Mouse (Mus musculus): ENCODE measurements around the gene Zfp14. TPM values are rescaled to one million over a fixed set of nuclear protein-coding genes. Genes with fewer than 3 reads are reported as not detected.
A peak's percentile ranks its signal among the peaks of the same experiment; 100 is the strongest.

Zfp14 gene
- total RNA-seq (2021): 2.0 and 3.7 TPM in 2 replicates
- long read RNA-seq, experiment 1, partial matches to known transcripts: 0 of 5 reads
- long read RNA-seq, experiment 1, other reads (novel, unspliced or antisense): 5 of 5 reads
- long read RNA-seq, experiment 2, partial matches to known transcripts: 0 of 5 reads
- long read RNA-seq, experiment 2, other reads (novel, unspliced or antisense): 4 of 5 reads

DNA sequence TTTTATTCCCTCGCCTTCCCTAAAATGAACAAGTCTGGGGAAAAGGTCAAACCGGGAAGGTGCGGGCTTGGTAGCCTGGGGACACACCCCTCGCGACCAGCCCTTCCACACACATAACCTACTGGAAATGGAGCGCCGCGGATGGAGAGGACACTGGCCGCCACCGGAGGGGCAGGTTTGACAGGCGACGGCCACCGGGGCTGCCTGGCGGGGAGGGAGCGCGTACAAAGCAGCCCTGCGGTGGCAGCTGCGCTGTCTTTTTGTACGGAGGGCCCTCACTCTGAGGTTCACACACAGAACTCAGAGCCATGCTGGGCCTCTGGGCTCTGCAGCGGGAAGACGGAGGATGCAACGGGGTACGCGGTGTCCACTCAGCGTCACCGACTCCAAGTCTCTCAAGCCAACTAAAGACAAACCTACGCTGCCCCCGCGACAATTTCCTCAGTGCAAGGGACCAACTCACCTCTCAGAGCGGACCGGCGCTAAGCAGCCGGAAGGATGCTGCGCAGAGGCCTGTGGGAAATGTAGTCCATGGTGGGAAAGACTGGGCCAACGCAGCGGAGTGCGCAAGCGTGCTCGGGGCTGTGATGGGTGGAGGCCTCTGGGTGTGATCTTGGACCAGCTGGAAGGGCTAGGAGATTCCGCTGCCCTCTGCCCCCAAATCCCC is at the start of gene Zfp14:
Zfp14 (minus strand) TSS at position 499 of the 667 bp plus-strand sequence.
- peak; percentile 93 for DNase-seq

DNA sequence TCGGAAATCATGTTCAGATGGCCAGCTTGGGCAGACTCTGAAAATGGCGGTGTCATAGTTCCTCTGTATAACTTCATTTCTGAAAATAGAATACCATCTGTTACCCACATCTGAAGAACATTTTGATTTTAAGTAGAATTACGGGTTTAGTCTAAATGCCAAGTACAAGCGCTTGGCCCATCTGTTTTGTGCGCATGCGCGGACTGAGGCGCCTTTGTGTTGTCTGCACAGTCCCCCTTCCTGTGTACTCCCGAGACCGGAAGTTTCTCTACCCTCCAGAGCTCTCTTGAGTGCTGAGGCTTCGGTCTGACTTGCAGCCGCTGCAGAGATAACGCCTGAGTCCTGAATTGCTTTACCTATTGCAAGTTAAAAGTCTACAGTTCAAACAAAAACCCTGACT is 48.1 kb upstream of the Zfp14 start:
- DNase-seq: peak; percentile 14

DNA sequence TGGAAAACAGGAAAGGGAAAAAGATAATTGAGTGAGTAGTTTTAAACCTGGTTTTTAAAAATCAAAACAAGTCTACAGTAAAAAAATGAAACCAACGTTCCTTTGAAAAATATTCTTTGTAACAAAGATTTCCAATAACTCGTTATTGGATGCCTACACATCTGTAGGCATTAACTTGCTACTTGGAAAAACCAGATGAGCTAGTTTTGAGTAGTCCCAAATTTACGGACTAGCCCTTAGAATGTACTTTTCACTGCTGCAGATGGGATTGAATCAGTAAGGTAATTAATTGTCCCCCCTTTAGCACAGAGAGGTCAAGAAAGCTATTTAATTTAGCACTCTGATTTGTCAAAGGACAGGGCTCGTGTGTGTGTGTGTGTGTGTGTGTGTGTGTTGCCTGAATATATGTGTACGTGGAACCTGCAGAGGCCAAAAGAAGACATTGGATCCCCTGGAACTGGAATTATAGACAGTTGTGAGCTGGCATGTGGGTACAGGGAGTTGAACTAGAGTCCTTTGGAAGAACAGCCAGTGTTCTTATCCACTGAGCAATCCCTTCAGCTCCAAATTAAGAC is 44.5 kb upstream of the Zfp14 start:
- peak; percentile 9 for DNase-seq

DNA sequence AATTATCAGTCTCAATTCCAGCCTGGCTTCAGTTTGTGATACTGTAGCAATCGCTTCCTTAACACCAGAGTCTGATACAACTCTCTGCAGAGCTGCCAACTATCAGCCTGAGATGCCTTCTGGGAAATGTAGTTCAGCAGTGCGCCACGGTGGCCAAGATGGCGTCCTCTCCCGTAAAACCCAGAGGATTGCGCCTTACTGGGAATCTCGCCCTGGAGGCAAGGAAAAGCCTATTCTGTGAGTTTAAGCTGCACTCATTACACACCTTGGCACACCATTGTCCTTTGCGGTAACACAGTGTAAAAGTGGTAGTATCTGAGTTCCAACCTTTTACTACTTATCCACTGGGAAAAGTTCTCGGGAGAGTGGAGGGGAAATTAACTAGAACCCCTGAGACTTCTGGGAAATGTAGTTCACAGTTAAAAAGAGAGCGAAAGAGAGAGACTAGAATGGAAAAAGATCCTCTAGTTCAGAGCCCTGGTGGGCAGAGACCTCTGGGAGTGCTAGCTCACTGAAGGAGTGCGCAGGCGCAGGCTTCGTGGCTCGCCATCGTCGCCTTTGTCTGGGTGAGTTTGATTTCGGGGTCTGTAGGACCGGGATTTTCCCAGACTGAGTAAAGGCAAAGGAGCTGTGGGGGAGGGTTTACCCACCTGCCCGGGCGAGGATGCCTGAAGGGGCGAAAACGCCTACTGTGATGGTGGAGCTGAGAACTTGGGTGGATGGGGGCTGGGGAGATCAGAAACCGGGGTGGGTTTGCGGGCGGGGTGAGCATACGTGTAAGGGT is 43.7 kb upstream of the Zfp14 start, which contains the start of gene Zfp260:
Zfp260 (plus strand) TSS at position 132 of the 784 bp plus-strand sequence.
- DNase-seq: peak; percentile 91

DNA sequence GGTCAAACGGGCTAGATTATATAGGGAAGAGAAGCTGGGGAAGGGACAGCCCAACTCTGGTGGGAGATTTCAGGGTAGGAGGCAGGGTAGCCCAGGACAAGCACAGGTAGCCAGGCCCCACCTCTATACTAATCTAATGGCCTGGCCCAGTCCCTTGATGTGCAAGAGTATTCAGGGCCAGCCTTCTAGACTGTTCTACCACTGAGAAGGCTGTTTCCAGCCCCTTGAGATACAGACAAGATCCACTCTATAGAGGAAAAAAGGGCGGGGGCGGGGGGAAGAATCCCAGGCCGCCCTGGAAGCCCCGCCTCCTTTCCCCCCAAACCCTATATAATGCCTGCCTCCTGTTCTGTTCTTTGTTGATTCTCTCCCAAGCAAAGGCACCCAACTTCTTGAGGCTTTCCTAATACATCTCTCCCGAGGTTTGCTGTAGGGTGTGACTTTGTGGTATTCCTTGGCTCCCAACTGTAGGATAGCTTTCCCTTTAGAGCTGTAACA is 42.8 kb upstream of the Zfp14 start:
- no peak for DNase-seq

DNA sequence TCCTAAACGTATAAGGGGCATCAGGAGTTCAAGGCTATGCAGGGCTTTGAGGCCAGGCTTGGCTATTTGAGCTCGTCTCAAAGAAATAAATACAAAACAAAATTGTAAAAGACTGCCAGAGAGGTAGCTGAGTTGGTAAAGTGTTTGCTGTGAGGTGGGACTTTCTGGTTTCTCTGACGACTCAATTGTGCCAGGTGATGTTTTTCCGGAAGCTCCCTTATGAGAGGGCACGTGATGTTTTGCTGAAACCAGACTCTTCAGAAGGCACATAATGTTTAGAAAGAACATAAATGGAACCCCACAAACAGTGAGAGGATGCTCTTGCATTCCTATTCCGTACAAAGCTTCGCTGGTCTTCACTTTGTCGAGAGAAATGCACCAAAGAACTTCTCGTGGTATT is 41.5 kb upstream of the Zfp14 start:
- DNase-seq: no peak

DNA sequence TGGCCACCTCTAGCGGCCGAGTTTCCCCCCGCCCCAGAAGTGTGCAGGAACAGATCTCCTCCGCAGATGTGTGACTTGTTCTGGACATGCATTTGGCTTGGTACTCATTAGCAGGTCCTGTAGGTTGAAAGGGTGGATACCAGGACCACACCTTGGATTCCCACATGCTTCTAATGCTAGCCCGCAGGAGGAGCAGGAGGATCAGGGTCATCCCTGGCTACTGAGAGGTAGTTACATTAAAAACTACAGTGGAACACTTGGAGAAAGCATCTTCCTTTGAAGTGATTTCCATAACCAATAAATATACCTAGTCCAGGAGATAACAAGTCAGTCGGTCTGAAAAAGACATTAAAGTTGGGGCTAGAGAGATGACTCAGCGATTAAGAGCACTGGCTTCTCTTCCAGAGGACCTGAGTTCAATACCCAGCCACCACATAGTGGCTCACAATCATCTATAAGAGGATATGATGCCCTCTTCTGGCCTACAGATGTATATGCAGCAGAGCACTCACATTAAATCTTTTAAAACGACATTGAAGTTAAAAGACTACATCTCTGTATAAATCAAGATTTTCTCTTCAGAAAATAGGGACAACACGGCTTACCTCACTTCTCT is 39.9 kb upstream of the Zfp14 start:
- DNase-seq: peak; percentile 20

DNA sequence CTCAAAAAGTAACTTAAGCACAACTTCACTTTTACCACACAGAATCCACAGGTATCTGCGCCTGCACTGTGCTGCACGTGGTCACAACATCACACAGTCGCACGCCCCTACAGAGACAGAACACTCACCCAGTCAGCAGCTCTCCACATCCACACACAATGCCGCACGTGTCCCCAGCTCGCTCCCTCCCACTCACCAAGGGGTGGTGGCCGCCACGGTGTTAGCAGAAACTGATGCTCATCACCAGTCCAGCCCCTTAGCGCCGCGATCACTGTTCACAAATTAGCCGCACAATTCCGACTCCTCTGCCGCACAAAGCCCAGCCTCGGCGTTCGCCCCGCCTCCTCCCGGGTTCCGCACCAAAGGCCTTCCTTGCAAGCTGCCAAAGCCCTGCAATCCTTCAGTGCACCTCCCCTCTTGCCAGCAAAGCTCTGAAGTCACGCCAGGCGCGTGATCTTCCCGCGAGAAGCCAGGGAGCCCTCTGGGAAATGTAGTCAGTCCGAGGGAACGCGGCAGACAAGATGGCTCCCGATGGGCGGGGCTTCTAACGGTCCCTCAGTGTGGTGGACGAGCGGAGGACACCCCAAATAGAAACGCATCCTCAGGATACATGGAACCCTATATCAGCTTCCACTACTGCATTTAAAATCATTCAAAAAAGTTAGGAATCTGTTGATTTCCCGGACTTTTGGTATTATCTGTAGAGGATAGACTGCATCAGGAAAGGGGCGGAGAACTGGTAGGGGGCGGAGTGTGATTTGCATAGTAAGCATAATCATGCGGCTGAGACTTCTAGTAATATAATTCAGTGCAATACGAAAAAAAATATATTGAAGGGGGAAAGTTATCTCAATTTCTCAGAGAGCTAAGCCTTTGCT is 39.2 kb upstream of the Zfp14 start, which contains the start of the genes Gm26920 and Zfp566:
Gm26920 (minus strand) TSS at position 319 of the 878 bp plus-strand sequence.
Zfp566 (minus strand) TSS at position 436 of the 878 bp plus-strand sequence.
- DNase-seq: peak; percentile 96

DNA sequence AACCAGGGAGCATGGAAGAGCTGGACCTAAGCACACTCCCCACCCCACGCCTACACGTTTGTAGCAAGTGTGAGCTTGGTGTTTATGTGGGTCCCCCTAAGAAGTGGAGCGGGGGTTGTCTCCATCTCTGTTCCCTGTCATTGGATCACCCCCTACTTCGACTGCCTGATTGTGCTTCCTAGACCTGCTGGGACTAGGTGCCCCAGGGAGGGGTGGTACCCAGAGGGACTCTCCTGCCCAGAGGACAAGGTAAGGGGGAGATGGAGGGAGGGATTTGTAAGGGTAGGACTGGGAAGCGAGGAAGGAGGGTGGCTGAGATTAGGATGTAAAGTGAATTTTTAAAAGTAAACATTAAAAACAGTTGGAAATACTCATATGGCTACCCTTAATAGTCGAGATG is 38.2 kb upstream of the Zfp14 start:
- DNase-seq: no peak

DNA sequence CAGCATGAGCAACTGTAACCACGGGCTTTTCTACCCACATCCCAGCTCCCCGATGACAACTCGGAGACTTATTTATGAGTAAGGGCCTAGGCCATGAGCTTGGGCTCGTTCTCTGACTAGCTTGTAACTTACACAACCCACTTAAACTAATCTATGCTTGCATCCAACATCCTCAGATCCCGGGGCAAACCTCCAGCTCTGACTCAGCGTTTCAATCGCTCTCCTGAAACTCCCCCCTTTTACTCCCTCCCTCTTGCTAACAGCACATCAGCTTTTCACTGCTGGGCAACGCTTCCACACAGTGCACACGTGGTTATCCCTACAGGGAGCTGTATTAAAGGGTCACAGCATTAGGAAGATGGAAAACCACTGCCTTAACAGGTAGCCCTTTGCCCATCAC is 35.3 kb upstream of the Zfp14 start:
- DNase-seq: no peak

DNA sequence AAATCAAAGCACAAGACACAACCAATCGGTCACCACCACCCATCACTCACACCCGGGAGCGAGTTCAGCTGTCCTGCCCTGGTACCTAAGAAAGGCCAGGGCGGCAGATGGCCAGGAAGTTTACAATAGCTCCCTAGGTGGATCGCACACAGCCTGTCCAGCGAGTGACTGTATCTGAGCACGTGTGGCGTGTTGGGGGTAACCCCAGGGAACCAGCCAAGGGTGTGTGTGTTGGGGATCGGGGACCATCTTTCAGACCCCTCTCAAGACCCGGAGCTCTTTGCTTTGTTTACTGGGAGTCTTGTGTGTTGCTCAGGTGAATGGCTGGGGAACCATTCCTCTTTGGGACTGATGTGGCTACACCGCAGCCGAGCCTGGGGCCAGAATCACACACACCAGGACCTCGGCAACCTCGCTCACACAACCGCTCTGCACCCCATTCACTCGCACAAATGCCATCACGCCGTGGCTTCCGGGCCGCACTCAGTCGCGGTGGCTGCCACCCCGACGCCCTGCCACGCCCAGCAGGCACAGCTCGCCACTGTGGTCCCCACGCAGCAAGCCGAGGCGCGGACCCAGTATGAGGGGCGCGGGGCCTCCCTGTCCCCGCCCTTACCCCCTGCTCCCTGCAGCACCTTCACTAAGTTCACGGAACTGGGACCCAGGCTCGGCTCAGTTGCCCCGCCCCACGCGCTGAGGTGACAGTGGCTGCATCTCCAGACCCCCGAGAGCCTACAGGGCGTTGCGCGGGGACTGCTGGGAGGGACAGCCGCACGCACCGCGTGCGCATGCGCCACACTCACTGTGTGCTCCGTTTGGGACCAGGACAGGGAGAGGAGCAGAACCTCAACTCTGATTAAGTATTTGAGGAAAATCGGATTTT is 21.2 kb upstream of the Zfp14 start, which contains the start of gene Zfp82:
Zfp82 (minus strand) TSS at position 755 of the 883 bp plus-strand sequence.
- DNase-seq: peak; percentile 90

DNA sequence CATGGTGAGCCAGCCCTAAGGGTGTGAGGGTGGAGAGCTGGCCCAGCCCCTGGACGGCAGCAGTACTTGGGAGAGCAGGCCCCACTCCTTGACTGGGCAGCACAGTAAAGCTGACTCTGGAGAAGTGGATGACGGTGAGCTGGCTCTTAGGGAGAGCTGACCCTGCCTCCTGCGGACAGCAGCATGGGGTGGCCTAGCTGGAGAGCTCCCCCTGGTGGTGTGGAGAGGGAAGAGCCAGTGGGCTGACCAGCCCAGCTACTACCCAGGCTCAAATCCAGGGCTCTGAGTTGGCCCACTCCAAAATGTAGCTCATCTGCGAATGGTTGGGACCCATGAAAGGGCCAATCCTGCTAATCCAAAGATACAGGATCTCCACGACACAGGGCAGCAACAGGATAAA is 13.4 kb upstream of the Zfp14 start:
- peak; percentile 15 for DNase-seq

DNA sequence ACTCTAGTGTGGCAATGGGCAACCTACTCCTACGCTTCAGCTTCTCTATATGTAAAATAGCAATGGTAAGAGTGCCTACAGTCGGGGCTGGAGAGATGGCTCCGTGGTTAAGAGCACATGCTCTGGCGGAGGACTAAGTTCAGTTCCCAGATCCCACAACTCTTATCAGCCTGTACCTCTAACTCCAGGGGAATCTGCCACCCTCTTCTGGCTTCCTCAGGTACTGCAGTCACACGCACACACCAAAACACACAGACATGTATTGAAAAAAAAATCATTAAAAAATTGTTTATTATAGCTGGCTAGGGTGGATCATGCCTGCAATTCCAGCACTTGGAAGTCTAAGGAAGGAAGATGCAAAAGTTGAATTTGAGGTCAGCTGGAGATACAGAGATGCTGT is 11.3 kb upstream of the Zfp14 start:
- DNase-seq: peak; percentile 42

DNA sequence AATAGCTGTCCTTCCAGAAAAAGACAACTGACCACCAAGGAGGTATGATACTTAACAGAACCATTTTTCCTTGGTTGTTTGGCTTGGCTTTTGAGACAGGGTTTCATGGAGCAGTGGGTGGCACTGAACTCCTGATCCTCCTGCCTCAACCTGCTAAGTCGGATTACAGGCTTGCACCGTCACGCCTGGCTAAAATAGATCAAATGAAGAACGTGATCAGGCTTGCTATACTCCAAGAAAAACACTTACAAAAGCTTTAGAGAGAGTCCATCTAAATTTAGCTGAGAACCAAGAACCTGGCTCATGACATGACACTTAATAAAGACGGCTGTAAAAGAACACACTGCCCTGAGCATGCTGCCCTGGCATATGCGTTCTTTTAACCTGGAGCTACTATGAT is 9.2 kb upstream of the Zfp14 start:
- DNase-seq: no peak

DNA sequence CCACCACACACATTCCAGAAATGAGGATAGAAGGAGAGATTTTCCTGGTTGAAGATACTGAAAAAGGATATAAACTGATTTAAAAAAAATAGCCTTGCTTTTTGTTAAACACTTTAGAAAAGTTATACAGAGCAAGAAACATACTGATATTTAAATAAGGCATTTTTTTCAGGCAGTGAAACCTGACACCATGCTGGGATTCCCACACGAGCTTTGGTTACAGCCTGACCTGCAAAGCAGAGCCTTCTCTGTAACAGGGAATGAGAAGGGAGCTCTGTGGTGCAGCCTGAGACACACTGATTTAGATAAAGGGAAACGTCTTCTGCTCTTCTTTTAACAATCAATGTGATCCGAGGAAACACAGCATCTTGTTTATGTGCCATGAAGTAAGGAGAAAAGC is 2.4 kb upstream of the Zfp14 start:
- DNase-seq: no peak

DNA sequence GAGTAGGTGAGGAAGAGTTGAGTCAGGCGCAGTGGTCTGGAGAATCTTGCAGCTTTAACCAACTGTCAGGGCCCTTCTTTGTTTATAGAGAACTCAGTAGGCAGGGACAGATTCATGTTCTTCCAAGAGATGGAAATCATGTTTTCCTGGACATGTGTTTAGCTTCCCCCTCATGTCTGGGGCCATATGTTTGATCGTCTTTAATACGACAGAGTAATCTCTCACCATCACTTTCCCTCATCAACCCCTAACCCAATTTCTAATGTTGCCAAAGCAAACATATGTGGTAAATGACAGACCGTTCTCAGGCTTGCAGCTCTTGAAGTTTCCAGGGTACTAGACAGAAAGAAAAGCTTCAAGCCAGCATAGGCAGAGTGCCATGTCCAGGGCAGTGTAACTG is 3.1 kb downstream of the Zfp14 start:
- DNase-seq: no peak

DNA sequence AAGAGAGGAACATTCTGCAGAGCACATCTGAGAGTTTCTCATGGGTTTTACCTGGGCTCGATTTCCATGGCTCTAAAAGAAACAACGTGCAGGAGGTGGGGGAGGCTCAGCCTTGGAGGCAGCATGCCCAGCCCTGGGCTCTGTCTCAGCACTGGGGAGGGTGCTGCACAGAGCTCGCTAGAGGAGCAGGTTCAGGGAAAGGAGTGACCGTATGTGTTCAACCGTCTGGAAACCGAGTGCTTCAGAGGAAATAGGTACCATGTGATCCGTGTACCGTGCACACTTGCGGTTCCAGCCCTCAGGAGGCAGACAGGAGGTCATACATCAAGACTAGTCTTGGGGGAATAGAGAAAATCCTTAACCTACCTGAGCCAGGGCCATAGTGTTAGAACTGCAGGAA is 6.8 kb downstream of the Zfp14 start:
- no peak for DNase-seq

DNA sequence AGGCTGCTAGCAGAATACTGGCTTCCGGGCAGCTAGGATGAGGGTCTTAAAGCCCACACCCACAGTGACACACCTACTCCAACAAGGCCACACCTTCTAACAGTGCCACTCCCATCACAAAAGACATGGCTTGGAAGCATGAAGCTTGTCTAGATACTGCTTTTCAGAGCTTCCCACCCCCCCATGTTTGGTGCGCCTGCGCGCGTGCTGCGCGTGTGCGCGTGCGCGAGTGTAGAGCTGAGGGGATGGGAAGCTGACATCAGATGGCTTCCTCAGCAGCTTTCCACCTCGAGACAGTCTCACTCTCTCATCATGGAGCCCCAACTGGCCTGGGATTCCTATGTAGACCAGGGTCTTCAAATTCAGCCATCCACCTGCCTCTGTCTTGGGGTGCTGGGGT is 16.8 kb downstream of the Zfp14 start:
- DNase-seq: no peak

DNA sequence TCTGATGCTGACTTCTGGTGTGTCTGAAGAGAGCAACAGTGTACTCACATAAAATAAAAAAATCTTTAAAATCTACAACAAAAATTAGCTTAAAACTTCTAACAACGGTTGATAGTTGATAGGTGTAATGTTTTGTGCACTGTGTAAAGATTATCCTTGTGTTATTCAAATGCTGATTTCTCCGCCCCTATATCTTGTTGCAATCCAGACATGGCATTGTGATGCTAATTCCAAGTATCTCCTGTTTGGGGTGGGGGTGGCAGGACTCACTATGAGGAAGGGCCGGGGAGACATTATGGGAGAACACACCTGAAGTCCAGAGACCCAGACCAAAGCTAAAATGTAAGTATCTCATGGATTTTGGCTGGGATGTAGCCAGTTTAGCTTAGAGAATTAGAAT is 19.8 kb downstream of the Zfp14 start:
- no peak for DNase-seq

DNA sequence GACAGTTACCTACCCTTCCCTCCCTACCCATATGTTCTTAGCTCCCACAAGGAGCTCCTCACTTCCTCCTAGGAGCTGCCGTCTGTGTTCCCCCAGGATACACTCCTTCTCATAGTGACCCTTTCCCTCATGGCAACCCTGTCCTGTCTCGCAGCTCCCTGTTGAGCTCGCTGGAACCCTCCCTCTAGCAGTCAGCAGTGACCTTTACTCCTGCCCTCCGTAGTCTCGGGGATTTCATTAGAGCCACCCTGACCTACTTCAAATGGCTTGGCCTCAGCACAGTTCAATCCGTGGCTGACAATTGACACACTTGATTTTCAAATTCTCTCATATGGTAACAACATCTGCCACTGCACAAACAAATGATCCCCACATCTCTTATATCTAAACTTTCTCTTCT is 20.5 kb downstream of the Zfp14 start:
- DNase-seq: peak; percentile 37

All from adrenal gland, postnatal 14 days (tissue).